Mouse (Mus musculus) heart, adult 2 months (tissue): ENCODE results near the gene Morn1.

Source experiments
- CTCF ChIP-seq: fragments of 200-600 bp; IDR thresholded peaks from 2 replicates; pipeline ENCODE4 v1.8.1; 2022; ENCODE audit warnings: antibody characterized with exemption, mild to moderate bottlenecking, moderate library complexity
- EP300 ChIP-seq: fragments of 200-500 bp; IDR thresholded peaks from 2 replicates; pipeline ENCODE4 v1.6.1; 2011; ENCODE audit warnings: low read depth, low read length, control low read depth; ENCODE audit not compliant: insufficient read depth

DNA sequence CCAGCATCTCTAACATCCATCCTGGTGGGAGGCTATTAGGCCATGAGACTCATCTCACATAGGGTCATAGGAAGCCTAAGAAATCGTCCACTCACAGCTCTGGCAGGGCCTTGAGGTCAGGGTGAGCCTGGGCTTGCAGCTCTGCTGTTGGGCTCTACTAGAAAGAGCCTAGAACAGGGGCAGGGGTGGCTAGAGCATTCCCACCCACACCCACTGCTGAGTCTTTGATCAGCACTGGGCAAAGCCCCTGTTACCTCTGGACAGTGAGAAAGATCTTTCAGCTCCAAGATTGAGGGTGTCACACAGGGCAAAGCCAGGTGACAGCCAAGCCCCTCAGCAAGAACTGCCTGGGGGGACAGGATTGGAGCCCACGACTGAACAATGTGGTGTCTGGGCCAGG is 57.0 kb downstream of the Morn1 start:
- no peak for TF ChIP-seq EP300
- no peak for TF ChIP-seq CTCF
